9 mouse cellular contexts compared by ENCODE assay signal in genomic region chr6:48745959-48746889, GRCm38 (mm10). TPM values are rescaled to one million over a fixed set of nuclear protein-coding genes. Genes with fewer than 3 reads are reported as not detected.
DNase-seq lines count a peak whose midpoint lies in the region; ATAC-seq and TF ChIP-seq lines count a peak whose summit lies in the region.
"Had no signal": no experiment of that assay in that cellular context is flagged by ENCODE, and none has a peak within 500 bp of the region (broad histone marks: within the 10 kb centered on the region; RNA-seq: fewer than 3 reads in every experiment).

Gene Gimap5 (plus strand): TSS chr6:48746197.

- peak; percentile 78 for TF ChIP-seq CTCF in layer of hippocampus, adult 2 months (conservative IDR thresholded peaks at IDR 0.05)
- TF ChIP-seq CTCF in liver, postnatal 0 days (IDR thresholded peaks at IDR 0.05; ENCODE audit: low read depth) = peak; percentile 64

- H3K4me2 ChIP-seq in intestine, embryonic 15.5 days (replicated peaks) = peak within 1 kb of the TSS; percentile 24
- peak within 1 kb of the TSS; percentile 31 for H3K4me2 ChIP-seq in liver, postnatal 0 days (ENCODE audit: low read depth, low read length)
- H3K4me2 ChIP-seq: midbrain, embryonic 12.5 days had no signal

- no peak for ATAC-seq in intestine, embryonic 15.5 days
- peak; percentile 33 for ATAC-seq in liver, postnatal 0 days

- H3K27me3 ChIP-seq in intestine, embryonic 15.5 days (replicated peaks) = peaks cover 10% of the 10 kb centered on the region
- no peaks in the 10 kb centered on the region for H3K27me3 ChIP-seq in liver, postnatal 0 days (ENCODE audit: insufficient read depth, low read length)

- H3K9me3 ChIP-seq in intestine, embryonic 15.5 days = no peaks in the 10 kb centered on the region
- H3K9me3 ChIP-seq in liver, postnatal 0 days (ENCODE audit: low read length) = no peaks in the 10 kb centered on the region
- H3K9me3 ChIP-seq: midbrain, embryonic 12.5 days had no signal

- H3K9ac ChIP-seq in intestine, embryonic 15.5 days = no peak within 1 kb of the TSS
- peak within 1 kb of the TSS; percentile 23; the same call in 1 of the 2 replicates for H3K9ac ChIP-seq in liver, postnatal 0 days (replicated peaks)
- H3K9ac ChIP-seq: midbrain, embryonic 12.5 days had no signal

- H3K27ac ChIP-seq in layer of hippocampus, adult 2 months = peak within 1 kb of the TSS; percentile 67
- peak within 1 kb of the TSS; percentile 64 for H3K27ac ChIP-seq in intestine, embryonic 15.5 days
- peak within 1 kb of the TSS; percentile 68 for H3K27ac ChIP-seq in liver, postnatal 0 days (ENCODE audit: low read depth)
- H3K27ac ChIP-seq: midbrain, embryonic 12.5 days had no signal

- DNase-seq in layer of hippocampus, adult 2 months (ENCODE audit: low spot score in 2 of 2) = no peak
- no peak for DNase-seq in layer of hippocampus, postnatal 36 days
- DNase-seq in adrenal gland, postnatal 10 days = peak; percentile 57
- DNase-seq in gastrocnemius, postnatal 25 days = peak; percentile 34
- DNase-seq in liver, postnatal 0 days = peak; percentile 50
- peak; percentile 56 for DNase-seq in skeletal muscle tissue, adult 2 months (ENCODE audit: low read depth, low spot score)
- DNase-seq in cerebellum, adult 11 months = no peak

- 43% methylated on average over 16 of the region's 16 CpGs for WGBS in intestine, embryonic 15.5 days
- 21% methylated on average over 16 of the region's 16 CpGs for WGBS in liver, postnatal 0 days (ENCODE audit: insufficient replicate concordance)

- TF ChIP-seq EP300 in liver, postnatal 0 days (IDR thresholded peaks at IDR 0.05; ENCODE audit: low read depth) = 0 out of 2 replicates have a peak, but pooled peaks have one; percentile 17

- H3K4me3 ChIP-seq in layer of hippocampus, adult 2 months = peak within 1 kb of the TSS; percentile 27
- 0 out of 2 replicates have a peak within 1 kb of the TSS, but pooled peaks have one; percentile 6 for H3K4me3 ChIP-seq in intestine, embryonic 15.5 days (replicated peaks)
- H3K4me3 ChIP-seq in liver, postnatal 0 days (ENCODE audit: low read depth, low read length) = 0 out of 2 replicates have a peak within 1 kb of the TSS, but pooled peaks have one; percentile 2
- H3K4me3 ChIP-seq: midbrain, embryonic 12.5 days had no signal

- no peaks in the 10 kb centered on the region for H3K36me3 ChIP-seq in intestine, embryonic 15.5 days
- no peaks in the 10 kb centered on the region for H3K36me3 ChIP-seq in liver, postnatal 0 days (replicated peaks; ENCODE audit: insufficient read depth, low read length)
- H3K36me3 ChIP-seq: midbrain, embryonic 12.5 days had no signal

- peaks cover 19% of the 10 kb centered on the region for H3K4me1 ChIP-seq in intestine, embryonic 15.5 days (replicated peaks)
- H3K4me1 ChIP-seq in liver, postnatal 0 days (ENCODE audit: insufficient read depth) = peaks cover 12% of the 10 kb centered on the region

RNA-seq across cellular contexts. Expression of gene Gimap5, which starts in this region (rescaled TPM):
- 1 to 10 TPM in 1 of 2 experiments, under 1 TPM in 1; 0.74 to 1.5 TPM for total RNA-seq in layer of hippocampus, adult 2 months (2021)
- total RNA-seq in layer of hippocampus, postnatal 36 days (2021) = 1 to 10 TPM; 1.0 to 1.7 TPM
- total RNA-seq in adrenal gland, postnatal 10 days (2021) = 10 to 100 TPM; 14.2 to 19.5 TPM
- 1 to 10 TPM; 1.6 to 3.3 TPM for total RNA-seq in gastrocnemius, postnatal 25 days (2021)
- polyA plus RNA-seq in intestine, embryonic 15.5 days (2015; fragmentation: Nextera tagmentation; extraction: Ambion mirVana) = 10.5 and 10.9 TPM in 2 replicates
- polyA plus RNA-seq in liver, postnatal 0 days (2015; fragmentation: Nextera tagmentation; extraction: Ambion mirVana) = 4.7 and 5.9 TPM in 2 replicates

Comparison
In these comparisons a context has a peak if more than half of its experiments do, and no peak if none do; other contexts are left out.
1. DNase-seq: peak in adrenal gland, postnatal 10 days (single experiment), gastrocnemius, postnatal 25 days (single experiment), liver, postnatal 0 days (single experiment) and skeletal muscle tissue, adult 2 months (single experiment); none in layer of hippocampus, adult 2 months (0 of 2), layer of hippocampus, postnatal 36 days (0 of 2) and cerebellum, adult 11 months (single experiment).
2. Peak in every context shown above with its lines, with median percentiles within 50 percentile points of each other: H3K27ac ChIP-seq and H3K4me3 ChIP-seq.